Mouse (Mus musculus) embryonic facial prominence, embryonic 10.5 days (tissue): ENCODE data around the gene Zfp62. TPM values are rescaled to one million over a fixed set of nuclear protein-coding genes. Genes with fewer than 3 reads are reported as not detected.
"Not testable (repeated sequence)": the region's sequence is repeated elsewhere in the genome, so short reads cannot be mapped to it uniquely, and the experiment has no call there.

Experiments used
- DNase-seq: peaks from one replicate; pipeline ENCODE4 v3.0.0-alpha.2; 2017; ENCODE audit warnings: low spot score
- H3K27ac ChIP-seq: fragments of 300-500 bp; sonication (generic); replicated peaks from 2 replicates; pipeline ENCODE4 v1.5.1; 2016; ENCODE audit warnings: mild to moderate bottlenecking
- H3K27me3 ChIP-seq: fragments of 300-500 bp; sonication (generic); replicated peaks from 2 replicates; pipeline ENCODE4 v1.6.1; 2016; ENCODE audit warnings: low read depth, mild to moderate bottlenecking; ENCODE audit not compliant: poor library complexity, severe bottlenecking
- H3K36me3 ChIP-seq: fragments of 300-500 bp; sonication (generic); replicated peaks from 2 replicates; pipeline ENCODE4 v1.6.1; 2016; ENCODE audit warnings: mild to moderate bottlenecking, moderate library complexity
- H3K4me1 ChIP-seq: fragments of 300-500 bp; sonication (generic); 2 replicates; pipeline ENCODE4 v1.6.1; 2016
- H3K4me3 ChIP-seq: fragments of 300-500 bp; sonication (generic); 2 replicates; pipeline ENCODE4 v1.5.1; 2016; ENCODE audit warnings: mild to moderate bottlenecking, moderate library complexity
- H3K9me3 ChIP-seq: fragments of 300-500 bp; sonication (generic); 2 replicates; pipeline ENCODE4 v1.6.1; 2016; ENCODE audit warnings: mild to moderate bottlenecking
- WGBS: fragments of 180-500 bp; shearing (Covaris S2); methylation state at CpG from one replicate; pipeline ENCODE4 v1.1.7; 2016; 5-methylcytosine and 5-hydroxymethylcytosine counted together
- polyA plus RNA-seq: library from polyadenylated mRNA; unstranded; fragments of >200 nt; fragmentation: Nextera tagmentation; extraction: Ambion mirVana; gene quantifications from 2 replicates; pipeline ENCODE4 v1.2.1, GENCODE M21; 2016

Gene Zfp62
- polyA plus RNA-seq, 1 experiment from 2014 or later: 46.8 TPM

DNA sequence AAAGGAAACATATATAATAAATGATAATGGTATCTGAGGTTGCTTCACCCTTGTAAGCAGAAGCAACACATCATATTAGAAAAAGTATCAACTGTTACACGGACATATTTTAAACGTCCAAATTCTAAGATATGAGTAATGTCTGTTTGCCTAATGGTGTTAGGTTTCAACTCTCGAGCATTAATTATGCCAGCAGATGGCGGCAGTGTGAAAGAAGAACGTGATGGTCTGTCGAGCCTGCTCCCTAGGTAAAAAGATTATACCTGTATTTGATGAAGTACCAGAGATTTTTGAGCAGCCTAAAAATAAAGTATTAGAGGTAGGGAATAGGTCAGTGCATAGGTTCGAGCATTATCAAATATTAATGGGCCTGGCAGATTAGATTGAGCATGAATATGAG lies 13.4 kb upstream of the Zfp62 start:
- Histone ChIP-seq H3K4me3 (no peak overlapping the region), H3K4me1 (no peaks in the 10 kb centered on the region), H3K36me3 (no peaks in the 10 kb centered on the region), H3K27me3 (no peaks in the 10 kb centered on the region), H3K9me3 (no peaks in the 10 kb centered on the region), H3K27ac (no peak overlapping the region)
- DNase-seq: peak; percentile 43
- 9% methylated on average over 7 of the region's 7 CpGs for WGBS

DNA sequence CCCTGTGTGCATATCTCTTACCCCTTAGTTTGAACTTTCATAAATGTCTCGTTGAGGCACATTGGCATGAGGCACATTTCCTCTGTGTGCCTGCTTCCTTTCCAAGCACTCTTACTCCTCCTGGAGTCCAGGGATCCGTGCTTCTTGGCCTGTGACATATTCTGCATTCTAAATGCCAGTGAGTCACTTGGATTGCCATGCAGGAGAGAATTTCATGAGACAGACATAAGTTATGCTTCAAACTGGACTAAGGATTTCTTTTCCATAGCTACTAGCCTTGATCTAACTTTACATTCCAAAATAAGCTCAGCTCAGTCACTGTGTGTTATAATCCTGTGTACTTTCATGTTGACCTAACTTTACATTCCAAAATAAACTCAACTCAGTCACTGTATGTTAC lies 12.0 kb upstream of the Zfp62 start:
- no peak for DNase-seq
- WGBS: 58% methylated on average over 2 of the region's 2 CpGs
- no peaks in the 10 kb centered on the region for H3K9me3 ChIP-seq
- H3K4me1 ChIP-seq: no peaks in the 10 kb centered on the region
- no peak overlapping the region for H3K27ac ChIP-seq
- H3K27me3 ChIP-seq: no peaks in the 10 kb centered on the region
- H3K4me3 ChIP-seq: no peak overlapping the region
- H3K36me3 ChIP-seq: no peaks in the 10 kb centered on the region

DNA sequence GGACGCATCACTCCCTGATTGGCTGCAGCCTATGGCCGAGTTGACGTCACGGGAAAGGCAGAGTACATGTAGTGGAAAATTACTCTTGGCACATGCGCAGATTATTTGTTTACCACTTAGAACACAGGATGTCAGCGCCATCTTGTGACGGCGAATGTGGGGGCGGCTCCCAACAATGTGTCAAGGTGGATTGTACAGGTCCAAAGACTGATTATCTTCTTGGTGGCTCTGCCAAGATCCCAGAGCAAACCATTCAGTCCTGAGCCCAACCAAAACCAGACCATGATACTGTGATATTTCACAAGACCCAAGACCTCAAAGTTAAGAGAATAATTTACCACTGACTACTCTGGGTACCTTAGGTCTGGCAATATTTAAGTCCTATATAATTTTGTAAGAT lies 8.3 kb upstream of the Zfp62 start:
- H3K27ac ChIP-seq, H3K4me3 ChIP-seq, H3K4me1 ChIP-seq, H3K9me3 ChIP-seq, DNase-seq, H3K27me3 ChIP-seq, H3K36me3 ChIP-seq: not testable (repeated sequence)
- 95% methylated on average over 9 of the region's 9 CpGs for WGBS

DNA sequence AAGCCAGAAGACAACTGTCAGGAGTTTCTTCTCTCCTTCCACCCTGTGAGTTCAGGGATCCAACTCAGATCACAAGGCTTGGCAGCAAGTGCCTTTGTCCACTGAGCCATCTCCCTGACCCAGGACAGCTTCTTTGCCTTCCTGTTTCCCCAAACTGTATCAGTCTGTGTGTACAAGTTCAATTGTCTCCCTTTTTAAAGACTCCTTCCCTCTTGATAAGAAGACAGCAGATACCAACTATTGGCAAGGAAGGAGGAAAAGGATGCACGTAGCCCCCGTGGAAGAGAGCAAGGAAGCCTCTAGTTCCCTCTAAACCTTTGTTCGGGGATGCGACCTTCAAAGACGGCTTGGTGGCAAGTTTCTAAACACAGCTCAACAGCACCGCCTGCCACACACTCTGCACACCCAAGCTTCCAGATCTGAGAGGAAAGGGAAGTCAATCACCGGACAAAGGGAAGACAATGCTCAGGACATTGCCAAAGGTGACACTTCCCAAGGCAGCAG lies 7.2 kb upstream of the Zfp62 start:
- Histone ChIP-seq H3K36me3 (no peaks in the 10 kb centered on the region), H3K4me3 (no peak overlapping the region), H3K9me3 (no peaks in the 10 kb centered on the region), H3K27ac (no peak overlapping the region), H3K4me1 (no peaks in the 10 kb centered on the region), H3K27me3 (no peaks in the 10 kb centered on the region)
- WGBS: 91% methylated on average over 7 of the region's 7 CpGs
- no peak for DNase-seq

DNA sequence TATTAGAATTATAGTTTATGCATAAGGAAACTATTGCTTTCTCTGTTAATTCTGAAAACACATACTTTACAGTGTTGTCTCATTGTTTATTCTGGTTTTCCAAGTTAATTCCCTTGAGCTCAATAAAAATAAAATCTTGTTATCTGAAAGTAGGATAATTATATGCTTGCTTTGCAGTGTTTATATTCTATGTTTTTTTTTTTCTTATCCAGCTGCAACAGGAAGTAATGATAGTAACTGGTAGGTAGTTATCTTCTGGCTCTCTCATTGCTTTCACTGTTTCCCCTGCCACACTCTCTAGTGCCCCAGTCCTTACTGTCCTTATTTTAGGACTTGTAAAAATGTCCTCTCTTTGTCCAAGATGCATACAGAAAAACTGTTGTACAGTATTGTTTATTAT lies 2.4 kb upstream of the Zfp62 start:
- no peaks in the 10 kb centered on the region for H3K9me3 ChIP-seq
- no peak overlapping the region for H3K27ac ChIP-seq
- no peak overlapping the region for H3K4me3 ChIP-seq
- H3K36me3 ChIP-seq: no peaks in the 10 kb centered on the region
- H3K4me1 ChIP-seq: peaks cover 20% of the 10 kb centered on the region
- no peak for DNase-seq
- no peaks in the 10 kb centered on the region for H3K27me3 ChIP-seq

DNA sequence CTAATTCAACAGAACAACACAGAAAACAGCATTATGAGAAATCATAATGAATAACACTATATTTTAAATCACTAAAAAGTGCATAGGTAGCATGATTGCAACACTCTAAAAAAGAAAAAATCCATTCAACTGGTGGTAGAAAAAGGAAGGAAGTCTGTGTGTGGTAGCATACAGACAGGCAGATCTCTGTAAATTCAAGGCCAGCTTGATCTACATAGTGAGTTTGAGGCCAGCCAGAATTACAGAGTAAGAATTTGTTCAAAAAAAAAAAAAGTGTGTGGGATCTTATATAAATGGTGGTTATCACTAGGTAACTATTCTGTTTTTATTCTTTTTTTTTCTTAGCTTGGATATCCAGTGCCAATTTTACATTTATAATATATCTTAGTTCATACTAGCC lies 1.9 kb upstream of the Zfp62 start:
- H3K9me3 ChIP-seq: no peaks in the 10 kb centered on the region
- H3K36me3 ChIP-seq: peaks cover under 1% of the 10 kb centered on the region
- no peak overlapping the region for H3K4me3 ChIP-seq
- peaks cover 20% of the 10 kb centered on the region for H3K4me1 ChIP-seq
- no peak overlapping the region for H3K27ac ChIP-seq
- H3K27me3 ChIP-seq: no peaks in the 10 kb centered on the region
- DNase-seq: no peak

DNA sequence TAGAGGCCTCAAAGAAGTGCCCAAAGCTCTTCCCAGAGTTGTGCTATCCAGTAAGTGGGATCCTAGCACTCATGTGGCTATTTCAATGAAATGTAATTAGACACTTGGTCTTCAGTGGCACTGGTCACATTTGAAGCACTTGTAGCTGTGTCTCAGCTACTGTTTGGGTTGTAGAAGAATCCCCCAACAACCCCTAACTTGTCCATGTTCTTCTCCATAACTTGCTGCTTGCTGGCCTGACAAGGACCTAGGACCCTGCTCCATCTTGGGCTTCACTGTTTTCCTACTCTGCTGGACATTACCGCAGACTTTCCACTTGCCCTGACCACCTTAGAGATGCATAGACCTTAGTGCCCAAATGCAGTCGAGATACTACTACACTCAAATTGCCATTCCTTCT lies 1.0 kb upstream of the Zfp62 start:
- H3K9me3 ChIP-seq: no peaks in the 10 kb centered on the region
- peak overlapping the region; percentile 99 for H3K27ac ChIP-seq
- peak overlapping the region; percentile 86 for H3K4me3 ChIP-seq
- 71% methylated on average over 2 of the region's 2 CpGs for WGBS
- no peaks in the 10 kb centered on the region for H3K27me3 ChIP-seq
- peaks cover 10% of the 10 kb centered on the region for H3K36me3 ChIP-seq
- peak; percentile 10 for DNase-seq
- H3K4me1 ChIP-seq: peaks cover 20% of the 10 kb centered on the region

DNA sequence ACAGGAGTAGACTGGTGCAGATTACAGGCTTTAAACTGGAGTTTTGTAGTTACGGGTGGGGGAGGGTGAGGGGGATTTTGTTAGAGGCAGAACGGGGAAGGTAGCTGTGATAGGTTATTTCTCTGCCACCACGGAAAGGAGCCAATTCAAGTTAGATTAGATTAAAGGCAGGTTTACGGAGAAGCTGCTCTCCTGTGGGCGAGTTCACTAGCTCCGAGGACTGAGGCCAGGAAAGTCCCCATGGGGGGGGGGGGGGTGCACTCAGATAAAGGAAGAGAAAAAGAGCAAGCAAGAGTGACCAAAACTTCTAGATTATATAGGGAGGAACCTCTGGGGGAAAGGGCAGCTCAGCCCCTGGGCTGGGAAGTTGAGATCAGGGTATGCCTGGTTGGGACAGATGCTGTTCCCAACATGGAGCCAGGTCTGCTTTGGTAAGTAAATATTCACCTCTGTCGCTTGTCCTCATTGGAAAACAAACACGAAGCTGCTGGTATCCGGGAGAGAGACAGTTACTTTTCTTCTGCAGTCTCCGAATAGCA lies 500 bp upstream of the Zfp62 start:
- no peaks in the 10 kb centered on the region for H3K9me3 ChIP-seq
- peaks cover 15% of the 10 kb centered on the region for H3K36me3 ChIP-seq
- H3K27me3 ChIP-seq: no peaks in the 10 kb centered on the region
- H3K27ac ChIP-seq: peak overlapping the region; percentile 99
- H3K4me3 ChIP-seq: peak overlapping the region; percentile 86
- WGBS: 9% methylated on average over 10 of the region's 10 CpGs
- no peak for DNase-seq
- peaks cover 20% of the 10 kb centered on the region for H3K4me1 ChIP-seq

DNA sequence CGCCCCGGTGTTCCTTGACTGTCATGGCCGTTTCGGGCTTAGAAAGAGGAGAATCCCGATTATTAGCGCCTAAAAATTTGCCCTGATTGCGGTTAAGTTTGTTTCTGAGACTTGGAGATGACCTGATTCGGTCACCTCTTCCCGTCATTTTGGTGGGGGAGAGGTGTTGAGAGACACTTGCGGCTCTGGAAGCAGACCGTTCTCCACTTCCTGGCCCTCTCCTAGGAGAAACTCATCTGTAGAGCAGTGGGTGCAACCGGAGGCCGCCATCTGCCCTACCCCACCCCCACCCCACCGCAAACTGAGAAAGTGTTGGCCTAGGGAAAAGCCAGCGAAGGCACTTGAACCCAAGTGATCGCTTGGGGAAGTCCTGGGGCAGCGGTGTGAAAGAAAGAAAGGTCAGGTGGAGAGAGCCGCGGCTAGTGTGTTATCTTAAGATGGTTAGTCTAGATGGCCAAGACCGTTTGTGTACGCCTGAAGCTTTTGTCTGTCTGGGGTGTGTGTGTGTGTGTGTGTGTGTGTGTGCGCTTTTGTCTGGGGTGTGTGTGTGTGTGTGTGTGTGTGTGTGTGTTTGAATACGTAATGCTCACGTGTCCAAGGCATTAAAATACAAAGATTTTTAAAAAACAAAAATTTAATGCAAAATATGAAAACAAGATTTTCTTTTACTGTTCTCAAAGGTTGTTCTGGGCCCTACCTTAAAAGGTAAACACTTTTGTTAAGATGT lies 842 bp downstream of the Zfp62 start:
- peak; percentile 78 for DNase-seq
- Histone ChIP-seq H3K4me1 (peaks cover 20% of the 10 kb centered on the region), H3K9me3 (no peaks in the 10 kb centered on the region), H3K27ac (peak overlapping the region; percentile 99), H3K27me3 (no peaks in the 10 kb centered on the region), H3K4me3 (peak overlapping the region; percentile 86), H3K36me3 (peaks cover 24% of the 10 kb centered on the region)
- WGBS: under 1% methylated on average over 24 of the region's 24 CpGs

DNA sequence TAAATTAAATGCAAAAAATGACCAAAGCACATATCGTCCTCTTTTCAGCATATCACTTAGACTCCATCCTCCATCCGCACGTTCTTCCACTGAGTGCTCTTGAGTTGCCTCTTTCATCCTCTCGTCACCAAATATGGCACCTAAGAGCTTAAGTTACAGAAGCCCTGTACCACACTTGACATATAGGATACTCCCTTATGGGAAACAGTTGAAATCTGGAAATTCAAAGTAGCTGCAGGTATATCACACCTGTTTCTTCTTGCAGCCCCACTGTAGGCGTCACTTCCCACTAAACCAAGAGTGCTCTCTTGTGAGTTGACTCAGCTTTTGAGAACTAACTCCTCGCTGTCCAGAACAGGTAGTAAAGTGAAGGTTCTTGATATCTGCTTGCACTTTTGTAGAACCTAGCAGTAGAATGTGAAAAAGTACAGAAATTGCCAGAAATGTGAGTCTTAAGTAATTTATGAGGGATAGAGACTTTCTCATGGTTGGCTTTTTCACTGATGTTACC lies 2.0 kb downstream of the Zfp62 start:
- no peak for DNase-seq
- Histone ChIP-seq H3K27ac (peak overlapping the region; percentile 99; the same call in 1 of the 2 replicates), H3K27me3 (no peaks in the 10 kb centered on the region), H3K9me3 (no peaks in the 10 kb centered on the region), H3K4me3 (peak overlapping the region; percentile 86), H3K4me1 (peaks cover 20% of the 10 kb centered on the region), H3K36me3 (peaks cover 34% of the 10 kb centered on the region)
- 90% methylated on average over 6 of the region's 6 CpGs for WGBS

DNA sequence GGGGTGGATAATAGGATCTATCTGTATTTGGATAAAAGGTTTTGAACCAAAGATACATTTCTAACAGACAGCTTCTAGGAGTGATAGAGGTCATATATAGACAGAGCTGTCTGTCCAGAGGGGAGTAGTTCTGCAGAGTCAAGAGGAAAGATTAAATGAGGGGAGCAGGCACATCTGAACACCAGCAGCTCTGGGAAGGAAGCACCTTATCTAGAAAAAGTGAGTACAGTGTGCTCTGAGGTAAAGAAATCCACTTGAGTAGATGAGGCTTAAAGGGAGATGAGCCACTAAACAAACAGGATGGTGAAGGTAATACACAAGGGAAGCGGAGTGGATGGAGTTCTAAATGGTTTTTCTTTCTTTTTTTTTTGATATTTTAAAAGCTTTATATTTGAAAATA lies 4.4 kb downstream of the Zfp62 start:
- peaks cover 49% of the 10 kb centered on the region for H3K36me3 ChIP-seq
- H3K4me1 ChIP-seq: peaks cover 13% of the 10 kb centered on the region
- DNase-seq: no peak
- H3K27ac ChIP-seq: no peak overlapping the region
- H3K27me3 ChIP-seq: no peaks in the 10 kb centered on the region
- no peaks in the 10 kb centered on the region for H3K9me3 ChIP-seq
- H3K4me3 ChIP-seq: no peak overlapping the region
- 96% methylated on average over 1 of the region's 1 CpGs for WGBS

DNA sequence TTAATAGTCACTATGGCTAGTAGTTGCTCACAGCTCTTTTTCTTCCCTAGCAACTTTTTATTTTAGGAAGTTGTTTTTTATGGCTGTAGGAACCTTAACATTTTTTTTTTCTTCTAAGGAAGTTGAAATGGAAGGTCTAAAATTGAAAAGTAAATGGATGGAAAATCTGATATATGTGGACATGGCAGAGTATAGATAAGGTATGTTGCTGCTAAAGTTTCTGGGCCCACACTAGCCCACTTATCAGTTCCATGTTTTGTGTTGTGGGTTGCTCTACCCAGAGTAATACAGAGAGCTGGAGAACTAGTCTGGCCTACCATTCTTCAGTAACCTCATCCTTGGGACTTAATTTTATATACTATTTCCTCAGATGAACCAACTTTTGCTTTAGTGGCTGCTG lies 9.5 kb downstream of the Zfp62 start:
- Histone ChIP-seq H3K36me3 (peaks cover 85% of the 10 kb centered on the region), H3K4me3 (no peak overlapping the region), H3K27me3 (no peaks in the 10 kb centered on the region), H3K4me1 (no peaks in the 10 kb centered on the region), H3K27ac (no peak overlapping the region), H3K9me3 (no peaks in the 10 kb centered on the region)
- no peak for DNase-seq

DNA sequence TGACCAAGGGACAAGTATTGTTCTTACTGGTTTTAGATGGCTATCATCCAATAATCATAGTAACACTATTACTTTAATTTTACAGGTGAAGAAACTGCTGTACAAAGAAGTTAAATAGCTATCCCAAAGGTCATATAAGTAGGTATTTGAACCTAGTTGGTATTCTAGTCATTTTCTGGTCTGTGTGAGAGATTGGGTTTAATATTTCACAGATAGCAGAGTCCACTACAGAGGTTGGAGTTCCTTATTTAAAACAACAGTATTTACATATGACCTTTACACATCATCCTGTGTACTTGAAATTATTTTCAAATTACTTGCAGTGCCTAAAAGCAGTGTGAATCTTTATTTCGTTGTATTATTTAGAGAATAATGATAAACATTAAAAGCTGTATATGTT lies 10.4 kb downstream of the Zfp62 start:
- Histone ChIP-seq H3K27me3 (no peaks in the 10 kb centered on the region), H3K36me3 (peaks cover 86% of the 10 kb centered on the region), H3K4me3 (no peak overlapping the region), H3K4me1 (no peaks in the 10 kb centered on the region), H3K9me3 (no peaks in the 10 kb centered on the region), H3K27ac (no peak overlapping the region)
- no peak for DNase-seq
- WGBS: 99% methylated on average over 1 of the region's 1 CpGs
